In the genomic region with DNA sequence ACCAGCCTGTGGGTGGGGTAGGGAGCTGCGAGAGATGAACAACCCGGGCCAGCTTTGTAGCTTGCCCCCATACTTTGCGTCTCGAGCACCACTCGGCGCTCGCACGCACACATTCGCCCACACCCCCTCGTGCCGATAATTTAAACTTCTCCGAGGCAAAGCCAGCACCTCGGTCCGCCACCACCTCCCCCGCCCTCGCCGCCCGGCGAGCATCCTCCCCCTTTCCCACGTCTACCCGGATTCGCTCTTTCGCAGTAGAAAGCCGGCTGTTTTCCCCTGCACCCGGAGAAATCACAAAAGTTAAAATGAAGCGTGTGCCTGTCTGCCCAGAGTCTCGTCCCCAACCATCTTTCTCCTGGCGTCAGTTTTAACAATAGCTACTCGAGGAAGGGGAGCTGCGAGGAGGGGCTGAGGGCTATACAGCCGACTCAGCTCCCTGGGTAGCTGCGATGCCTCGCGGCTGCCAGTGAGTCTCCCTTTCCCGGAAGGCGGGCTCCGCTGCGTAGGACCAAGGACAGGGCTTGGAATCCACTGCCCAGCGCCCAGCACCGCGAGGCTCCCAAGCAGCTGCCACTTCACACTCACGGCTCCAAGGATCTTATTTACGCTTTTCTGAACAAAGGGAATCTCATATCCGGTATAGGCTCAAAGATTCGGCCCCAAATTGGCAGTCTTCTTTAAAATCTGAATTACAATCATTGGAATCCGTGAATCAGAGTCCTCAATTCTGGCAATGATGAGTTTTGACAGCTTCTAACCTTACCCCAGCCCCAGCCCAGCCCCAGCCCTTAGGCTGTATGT, we compare ENCODE assay signal across 7 mouse cellular contexts. TPM values are rescaled to one million over a fixed set of nuclear protein-coding genes. Genes with fewer than 3 reads are reported as not detected.
A peak's percentile ranks its signal among the peaks of the same experiment; 100 is the strongest.
DNase-seq lines count a peak whose midpoint lies in the region; ATAC-seq lines count a peak whose summit lies in the region.

No protein-coding gene starts in this region.

- peaks cover 64% of the 10 kb centered on the region for H3K27me3 ChIP-seq in heart, embryonic 15.5 days
- peaks cover 62% of the 10 kb centered on the region for H3K27me3 ChIP-seq in limb, embryonic 13.5 days
- 0 out of 2 replicates have a peak, but pooled peaks cover 8% of the 10 kb centered on the region for H3K27me3 ChIP-seq in neural tube, embryonic 12.5 days (replicated peaks)

- DNase-seq in right cerebral cortex, adult 2 months (ENCODE audit: low spot score in 2 of 2), result peak; percentile 49 to 55
- no peak for DNase-seq in right cerebral cortex, adult 18-20 months
- DNase-seq in cerebellum, postnatal 14 days, result peak; percentile 56 to 58
- no peak for DNase-seq in natural killer cell, adult 2 months (ENCODE audit: low spot score in 2 of 2)

- H3K4me3 ChIP-seq in heart, embryonic 15.5 days, result peak overlapping the region; percentile 62
- peak overlapping the region; percentile 50 for H3K4me3 ChIP-seq in limb, embryonic 13.5 days
- peak overlapping the region; percentile 81 for H3K4me3 ChIP-seq in neural tube, embryonic 12.5 days

- WGBS in heart, embryonic 15.5 days, result under 1% methylated on average over 45 of the region's 46 CpGs
- under 1% methylated on average over 46 of the region's 46 CpGs for WGBS in limb, embryonic 13.5 days
- under 1% methylated on average over 46 of the region's 46 CpGs for WGBS in neural tube, embryonic 12.5 days

- peaks cover 29% of the 10 kb centered on the region for H3K4me1 ChIP-seq in heart, embryonic 15.5 days (replicated peaks)
- H3K4me1 ChIP-seq in limb, embryonic 13.5 days, result peaks cover 28% of the 10 kb centered on the region
- peaks cover 28% of the 10 kb centered on the region for H3K4me1 ChIP-seq in neural tube, embryonic 12.5 days

- H3K4me2 ChIP-seq in heart, embryonic 15.5 days, result peak overlapping the region; percentile 85
- peak overlapping the region; percentile 69 for H3K4me2 ChIP-seq in limb, embryonic 13.5 days (replicated peaks)
- peak overlapping the region; percentile 97 for H3K4me2 ChIP-seq in neural tube, embryonic 12.5 days (replicated peaks)

- no peaks in the 10 kb centered on the region for H3K36me3 ChIP-seq in heart, embryonic 15.5 days
- H3K36me3 ChIP-seq in limb, embryonic 13.5 days, result no peaks in the 10 kb centered on the region
- no peaks in the 10 kb centered on the region for H3K36me3 ChIP-seq in neural tube, embryonic 12.5 days

- 0 out of 2 replicates have a peak overlapping the region, but pooled peaks have one; percentile 7 for H3K9ac ChIP-seq in heart, embryonic 15.5 days
- H3K9ac ChIP-seq in limb, embryonic 13.5 days, result no peak overlapping the region
- peak overlapping the region; percentile 77 for H3K9ac ChIP-seq in neural tube, embryonic 12.5 days

- no peak overlapping the region for H3K27ac ChIP-seq in heart, embryonic 15.5 days
- no peak overlapping the region for H3K27ac ChIP-seq in limb, embryonic 13.5 days
- H3K27ac ChIP-seq in neural tube, embryonic 12.5 days, result peak overlapping the region; percentile 72

- H3K9me3 ChIP-seq in heart, embryonic 15.5 days (replicated peaks), result no peaks in the 10 kb centered on the region
- no peaks in the 10 kb centered on the region for H3K9me3 ChIP-seq in limb, embryonic 13.5 days
- no peaks in the 10 kb centered on the region for H3K9me3 ChIP-seq in neural tube, embryonic 12.5 days

- peak; percentile 29; the same call in 1 of the 2 replicates for ATAC-seq in heart, embryonic 15.5 days (replicated peaks; ENCODE audit: insufficient number of reproducible peaks, insufficient read depth, low FRiP score, low read depth)
- ATAC-seq in limb, embryonic 13.5 days (ENCODE audit: low FRiP score, low read depth), result no peak; the same call in 1 of the 2 replicates
- peak; percentile 14; the same call in 1 of the 2 replicates for ATAC-seq in neural tube, embryonic 12.5 days (ENCODE audit: low FRiP score, low read depth)

RNA-seq across cellular contexts. Expression of gene Elavl2, which starts 25.8 kb away (rescaled TPM):
- 1.4 and 4.6 TPM in 2 replicates for polyA plus RNA-seq in heart, embryonic 15.5 days (2015; fragmentation: Nextera tagmentation; extraction: Ambion mirVana)
- polyA plus RNA-seq in limb, embryonic 13.5 days (2015; fragmentation: Nextera tagmentation; extraction: Ambion mirVana), result 3.4 and 3.9 TPM in 2 replicates
- polyA plus RNA-seq in neural tube, embryonic 12.5 days (2016; fragmentation: Nextera tagmentation; extraction: Ambion mirVana), result 118 and 128 TPM in 2 replicates

Comparison
In these comparisons a context has a peak if more than half of its experiments do, and no peak if none do; other contexts are left out.
1. DNase-seq: peak in right cerebral cortex, adult 2 months (2 of 2) and cerebellum, postnatal 14 days (2 of 2); none in right cerebral cortex, adult 18-20 months (single experiment) and natural killer cell, adult 2 months (0 of 2).
2. RNA of gene Elavl2, which starts 25.8 kb away (polyA plus RNA-seq): 118 to 128 TPM in neural tube, embryonic 12.5 days; 3.4 to 3.9 TPM in limb, embryonic 13.5 days and 1.4 to 4.6 TPM in heart, embryonic 15.5 days; every median in the first group is over 10 times any median in the second.
3. Peak in every context shown above with its lines, with median percentiles within 50 percentile points of each other: H3K4me2 ChIP-seq and H3K4me3 ChIP-seq.